Mouse (Mus musculus) forebrain, embryonic 13.5 days (tissue): ENCODE data around the gene Tulp4. TPM values are rescaled to one million over a fixed set of nuclear protein-coding genes. Genes with fewer than 3 reads are reported as not detected.
A peak's percentile ranks its signal among the peaks of the same experiment; 100 is the strongest.

Experiments used
- ATAC-seq: fragments of 200-750 bp; cut with Nextera tagmentation; 2 replicates; pipeline ENCODE4 v1.8.0; 2017
- H3K27ac ChIP-seq: fragments of 300-500 bp; sonication (generic); 2 replicates; pipeline ENCODE4 v1.5.1; 2015; ENCODE audit warnings: inconsistent platforms, mild to moderate bottlenecking, moderate library complexity
- H3K27me3 ChIP-seq: fragments of 300-500 bp; sonication (generic); 2 replicates; pipeline ENCODE4 v1.6.1; 2015; ENCODE audit warnings: mild to moderate bottlenecking, inconsistent platforms
- H3K36me3 ChIP-seq: fragments of 300-500 bp; sonication (generic); 2 replicates; pipeline ENCODE4 v1.6.1; 2015; ENCODE audit warnings: mild to moderate bottlenecking, inconsistent platforms; ENCODE audit not compliant: poor library complexity, severe bottlenecking
- H3K4me1 ChIP-seq: fragments of 300-500 bp; sonication (generic); 2 replicates; pipeline ENCODE4 v1.6.1; 2015; ENCODE audit warnings: inconsistent platforms
- H3K4me2 ChIP-seq: fragments of 300-500 bp; sonication (generic); 2 replicates; pipeline ENCODE4 v1.6.1; 2015; ENCODE audit warnings: inconsistent platforms, mild to moderate bottlenecking, moderate library complexity
- H3K4me3 ChIP-seq: fragments of 300-500 bp; sonication (generic); 2 replicates; pipeline ENCODE4 v1.5.1; 2015; ENCODE audit warnings: mild to moderate bottlenecking, inconsistent platforms
- H3K9ac ChIP-seq: fragments of 300-500 bp; sonication (generic); 2 replicates; pipeline ENCODE4 v1.6.1; 2015; ENCODE audit warnings: mild to moderate bottlenecking, inconsistent platforms
- H3K9me3 ChIP-seq: fragments of 300-500 bp; sonication (generic); replicated peaks from 2 replicates; pipeline ENCODE4 v1.6.1; 2016; ENCODE audit warnings: inconsistent platforms
- WGBS: fragments of 180-500 bp; shearing (Covaris S2); methylation state at CpG from one replicate; pipeline ENCODE4 v1.1.7; 2015; 5-methylcytosine and 5-hydroxymethylcytosine counted together
- polyA plus RNA-seq: library from polyadenylated mRNA; unstranded; fragments of >200 nt; fragmentation: Nextera tagmentation; extraction: Ambion mirVana; gene quantifications from 2 replicates; pipeline ENCODE4 v1.2.1, GENCODE M21; 2015

Gene Tulp4
- polyA plus RNA-seq, 1 experiment from 2014 or later: 132 TPM

GRCm38 (mm10) chr17:6128039-6128438 lies 21.8 kb downstream of the Tulp4 start:
- Histone ChIP-seq H3K9ac (no peak overlapping the region), H3K36me3 (peaks cover 28% of the 10 kb centered on the region), H3K4me2 (no peak overlapping the region), H3K27ac (no peak overlapping the region), H3K4me3 (no peak overlapping the region), H3K9me3 (no peaks in the 10 kb centered on the region), H3K27me3 (no peaks in the 10 kb centered on the region), H3K4me1 (no peaks in the 10 kb centered on the region)
- ATAC-seq: no peak
- WGBS: 73% methylated on average over 3 of the region's 3 CpGs

- Histone ChIP-seq H3K4me1 (no peaks in the 10 kb centered on the region), H3K9me3 (no peaks in the 10 kb centered on the region), H3K27me3 (no peaks in the 10 kb centered on the region), H3K4me3 (no peak overlapping the region), H3K36me3 (peaks cover 30% of the 10 kb centered on the region), H3K27ac (no peak overlapping the region), H3K9ac (no peak overlapping the region), H3K4me2 (no peak overlapping the region)
- peak; percentile 27; the same call in 1 of the 2 replicates for ATAC-seq
- WGBS: 78% methylated on average over 4 of the region's 4 CpGs
Measured at GRCm38 (mm10) chr17:6129361-6129760, 23.1 kb downstream of the Tulp4 start.

GRCm38 (mm10) chr17:6131083-6131482 lies 24.8 kb downstream of the Tulp4 start:
- Histone ChIP-seq H3K4me2 (no peak overlapping the region), H3K36me3 (peaks cover 18% of the 10 kb centered on the region), H3K9ac (no peak overlapping the region), H3K4me3 (no peak overlapping the region), H3K27ac (no peak overlapping the region), H3K9me3 (no peaks in the 10 kb centered on the region), H3K27me3 (no peaks in the 10 kb centered on the region), H3K4me1 (no peaks in the 10 kb centered on the region)
- over 99% methylated on average over 3 of the region's 3 CpGs for WGBS
- no peak for ATAC-seq

- Histone ChIP-seq H3K4me2 (no peak overlapping the region), H3K9ac (no peak overlapping the region), H3K9me3 (no peaks in the 10 kb centered on the region), H3K36me3 (peaks cover 31% of the 10 kb centered on the region), H3K27ac (no peak overlapping the region), H3K4me1 (peaks cover 9% of the 10 kb centered on the region; the same call in 1 of the 2 replicates), H3K4me3 (no peak overlapping the region), H3K27me3 (no peaks in the 10 kb centered on the region)
- 85% methylated on average over 3 of the region's 3 CpGs for whole genome bisulfite sequencing
- no peak for ATAC-seq
Measured at GRCm38 (mm10) chr17:6140875-6141274, 34.6 kb downstream of the Tulp4 start.

- H3K4me1 ChIP-seq: peaks cover 9% of the 10 kb centered on the region; the same call in 1 of the 2 replicates
- no peak overlapping the region for H3K4me3 ChIP-seq
- WGBS: 88% methylated on average over 2 of the region's 2 CpGs
- no peak overlapping the region for H3K9ac ChIP-seq
- H3K4me2 ChIP-seq: no peak overlapping the region
- no peak overlapping the region for H3K27ac ChIP-seq
- ATAC-seq: no peak
- H3K9me3 ChIP-seq: no peaks in the 10 kb centered on the region
- peaks cover 33% of the 10 kb centered on the region for H3K36me3 ChIP-seq
- no peaks in the 10 kb centered on the region for H3K27me3 ChIP-seq
Measured at GRCm38 (mm10) chr17:6141344-6141743, 35.1 kb downstream of the Tulp4 start.

DNA sequence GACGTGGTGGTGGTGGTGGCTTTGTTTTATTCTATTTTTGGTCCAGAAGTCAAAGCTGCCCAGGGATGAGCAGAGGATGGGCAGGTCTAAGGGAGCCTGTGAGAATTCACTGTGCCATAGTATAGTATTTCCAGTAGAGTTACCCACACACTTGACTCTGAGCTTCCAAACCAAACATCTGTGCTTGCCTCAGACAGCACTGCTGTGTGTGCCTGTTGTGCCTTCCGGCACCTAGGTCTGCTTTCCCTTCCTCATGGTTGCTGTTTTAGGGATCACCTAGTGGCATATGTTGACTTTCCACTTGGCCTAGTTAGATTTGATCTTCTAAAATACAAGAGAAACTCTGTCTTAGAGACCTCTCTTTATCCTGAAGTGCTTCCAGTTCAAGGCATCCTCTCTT lies 39.0 kb downstream of the Tulp4 start:
- no peaks in the 10 kb centered on the region for H3K27me3 ChIP-seq
- ATAC-seq: no peak
- no peak overlapping the region for H3K9ac ChIP-seq
- H3K9me3 ChIP-seq: no peaks in the 10 kb centered on the region
- H3K36me3 ChIP-seq: peaks cover 17% of the 10 kb centered on the region
- no peak overlapping the region for H3K4me2 ChIP-seq
- no peak overlapping the region for H3K27ac ChIP-seq
- 91% methylated on average over 2 of the region's 2 CpGs for WGBS
- H3K4me1 ChIP-seq: peaks cover 9% of the 10 kb centered on the region; the same call in 1 of the 2 replicates
- H3K4me3 ChIP-seq: no peak overlapping the region

GRCm38 (mm10) chr17:6152941-6153340 lies 46.7 kb downstream of the Tulp4 start:
- Histone ChIP-seq H3K4me1 (no peaks in the 10 kb centered on the region), H3K9me3 (no peaks in the 10 kb centered on the region), H3K36me3 (peaks cover 4% of the 10 kb centered on the region), H3K27ac (no peak overlapping the region), H3K9ac (no peak overlapping the region), H3K27me3 (no peaks in the 10 kb centered on the region), H3K4me2 (no peak overlapping the region), H3K4me3 (no peak overlapping the region)
- 93% methylated on average over 4 of the region's 4 CpGs for WGBS
- no peak for ATAC-seq

DNA sequence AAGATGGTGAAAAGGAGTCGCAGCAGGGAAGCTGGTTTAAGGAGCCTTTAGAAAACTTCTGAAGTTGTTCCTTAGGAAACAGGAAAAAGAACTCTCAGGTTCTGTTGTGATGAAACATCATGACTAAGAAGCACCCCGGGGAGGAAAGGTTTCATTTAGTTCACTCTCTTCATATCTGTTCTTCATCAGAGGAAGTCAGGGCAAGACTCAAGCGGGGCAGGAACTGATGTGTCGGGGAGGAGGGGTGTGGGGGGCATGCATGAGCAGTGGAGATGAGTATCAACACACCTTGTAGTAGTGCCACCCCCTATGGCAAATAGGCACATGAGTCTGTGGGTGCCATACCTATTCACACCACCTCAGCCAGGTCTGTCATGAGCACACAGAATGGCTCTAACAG lies 47.3 kb downstream of the Tulp4 start:
- Histone ChIP-seq H3K27ac (no peak overlapping the region), H3K27me3 (no peaks in the 10 kb centered on the region), H3K4me1 (no peaks in the 10 kb centered on the region), H3K9me3 (no peaks in the 10 kb centered on the region), H3K9ac (no peak overlapping the region), H3K36me3 (peaks cover 4% of the 10 kb centered on the region), H3K4me2 (no peak overlapping the region), H3K4me3 (no peak overlapping the region)
- 94% methylated on average over 4 of the region's 4 CpGs for WGBS
- ATAC-seq: no peak

DNA sequence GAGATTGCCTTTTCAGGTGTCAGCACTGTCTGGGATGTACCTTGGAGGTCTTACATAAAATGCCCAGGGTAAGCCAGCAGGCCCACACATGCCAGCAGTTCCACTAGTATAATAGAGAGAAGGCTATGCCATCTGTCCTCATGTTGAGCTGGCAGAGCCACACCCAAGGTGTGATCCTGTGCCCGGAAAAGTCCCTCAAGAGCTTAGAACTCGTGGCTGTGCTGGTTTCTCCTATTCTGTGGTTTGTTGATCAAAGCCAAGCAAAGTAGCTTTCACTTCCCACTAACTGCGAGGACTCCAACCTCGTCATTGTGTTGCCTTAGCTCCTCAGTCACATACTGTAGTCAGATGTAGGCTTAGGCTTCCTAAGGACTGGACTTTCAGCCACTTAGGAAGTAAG lies 48.1 kb downstream of the Tulp4 start:
- ATAC-seq: no peak
- WGBS: 83% methylated on average over 4 of the region's 4 CpGs

GRCm38 (mm10) chr17:6160495-6160894 lies 54.3 kb downstream of the Tulp4 start:
- Histone ChIP-seq H3K9ac (no peak overlapping the region), H3K9me3 (no peaks in the 10 kb centered on the region), H3K4me3 (no peak overlapping the region), H3K4me2 (no peak overlapping the region), H3K27me3 (no peaks in the 10 kb centered on the region), H3K36me3 (no peaks in the 10 kb centered on the region), H3K27ac (no peak overlapping the region), H3K4me1 (no peaks in the 10 kb centered on the region)
- no peak for ATAC-seq
- 95% methylated on average over 6 of the region's 6 CpGs for WGBS

More for the DNA sequence above, 48.1 kb downstream of the Tulp4 start:
- H3K4me1 ChIP-seq: no peaks in the 10 kb centered on the region
- no peak overlapping the region for H3K4me2 ChIP-seq
- peaks cover 4% of the 10 kb centered on the region for H3K36me3 ChIP-seq
- no peak overlapping the region for H3K27ac ChIP-seq
- H3K4me3 ChIP-seq: no peak overlapping the region
- no peaks in the 10 kb centered on the region for H3K27me3 ChIP-seq
- no peaks in the 10 kb centered on the region for H3K9me3 ChIP-seq
- H3K9ac ChIP-seq: no peak overlapping the region

GRCm38 (mm10) chr17:6161916-6162315 lies 55.7 kb downstream of the Tulp4 start:
- no peaks in the 10 kb centered on the region for H3K9me3 ChIP-seq
- WGBS: 82% methylated on average over 9 of the region's 9 CpGs
- no peak for ATAC-seq
- no peaks in the 10 kb centered on the region for H3K36me3 ChIP-seq
- H3K4me1 ChIP-seq: no peaks in the 10 kb centered on the region
- no peak overlapping the region for H3K9ac ChIP-seq
- H3K4me2 ChIP-seq: no peak overlapping the region
- no peak overlapping the region for H3K27ac ChIP-seq
- no peak overlapping the region for H3K4me3 ChIP-seq
- H3K27me3 ChIP-seq: no peaks in the 10 kb centered on the region

DNA sequence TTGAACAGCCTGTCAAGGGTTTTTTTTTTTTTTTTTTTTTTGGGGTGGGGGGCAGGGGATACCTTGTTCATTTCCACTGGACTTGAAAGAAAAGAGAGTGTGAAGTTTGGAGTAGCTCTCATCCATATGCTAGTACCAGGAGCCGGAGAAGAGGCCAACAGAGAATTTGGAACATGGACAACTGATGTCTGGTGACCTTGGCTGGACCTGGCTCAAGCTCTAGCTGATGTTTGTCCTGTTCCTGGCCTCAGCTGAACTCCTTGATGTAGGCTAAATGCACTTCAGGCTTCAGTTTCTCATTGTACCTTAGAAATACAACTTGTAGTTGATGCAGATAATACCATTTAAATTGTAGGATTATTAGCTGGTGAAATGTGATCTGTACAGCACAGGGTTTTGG lies 56.5 kb downstream of the Tulp4 start:
- Histone ChIP-seq H3K9ac (no peak overlapping the region), H3K4me2 (no peak overlapping the region), H3K4me3 (no peak overlapping the region), H3K4me1 (no peaks in the 10 kb centered on the region), H3K36me3 (no peaks in the 10 kb centered on the region), H3K9me3 (no peaks in the 10 kb centered on the region), H3K27me3 (no peaks in the 10 kb centered on the region), H3K27ac (no peak overlapping the region)
- 97% methylated on average over 1 of the region's 1 CpGs for WGBS
- no peak for ATAC-seq

GRCm38 (mm10) chr17:6164911-6165310 lies 58.7 kb downstream of the Tulp4 start:
- H3K36me3 ChIP-seq: no peaks in the 10 kb centered on the region
- no peaks in the 10 kb centered on the region for H3K27me3 ChIP-seq
- H3K4me2 ChIP-seq: no peak overlapping the region
- no peaks in the 10 kb centered on the region for H3K9me3 ChIP-seq
- H3K4me1 ChIP-seq: no peaks in the 10 kb centered on the region
- no peak overlapping the region for H3K4me3 ChIP-seq
- no peak for ATAC-seq
- no peak overlapping the region for H3K27ac ChIP-seq
- 75% methylated on average over 4 of the region's 4 CpGs for WGBS
- no peak overlapping the region for H3K9ac ChIP-seq
